Mouse (Mus musculus): Measurements from ENCODE around the gene Foxo1. TPM values are rescaled to one million over a fixed set of nuclear protein-coding genes. Genes with fewer than 3 reads are reported as not detected.

Gene Foxo1
- polyA plus RNA-seq, 1 experiment from 2014 or later, result 7.8 TPM

GRCm38 (mm10) chr3:52293946-52294345 is 25.8 kb downstream of the Foxo1 start:
- 63% methylated on average over 5 of the region's 5 CpGs for WGBS
- H3K9ac ChIP-seq (ENCODE audit: low read depth, low read length), result no peak overlapping the region

DNA sequence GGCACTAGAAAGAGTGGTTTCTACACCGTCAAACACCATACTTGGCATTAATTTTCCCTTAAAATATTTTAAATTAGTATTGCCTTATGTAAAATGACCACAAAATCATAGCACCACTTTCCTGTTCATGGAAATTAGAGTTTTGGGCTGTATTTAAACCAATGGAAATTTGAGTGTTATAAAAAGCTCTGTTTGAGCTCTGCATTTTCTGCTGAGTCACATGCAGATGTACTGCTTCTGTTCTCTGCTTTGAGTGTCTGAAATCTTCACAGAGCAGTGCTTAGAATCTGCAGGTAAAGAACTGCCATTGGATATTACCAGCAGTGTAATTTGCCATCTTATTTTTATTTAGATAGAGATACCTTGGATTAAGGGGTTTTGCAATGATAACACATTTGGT is 27.6 kb downstream of the Foxo1 start:
- no peak overlapping the region for H3K4me2 ChIP-seq (replicated peaks; ENCODE audit: low read depth, low read length)
- H3K4me3 ChIP-seq (ENCODE audit: low read length), result no peak overlapping the region
- no peak overlapping the region for H3K9ac ChIP-seq (ENCODE audit: low read depth, low read length)
- no peaks in the 10 kb centered on the region for H3K36me3 ChIP-seq (ENCODE audit: control insufficient read depth, insufficient read depth, low read length)
- peaks cover 27% of the 10 kb centered on the region for H3K4me1 ChIP-seq (ENCODE audit: control insufficient read depth, insufficient read depth, low read length)
- 86% methylated on average over 1 of the region's 1 CpGs for WGBS
- no peaks in the 10 kb centered on the region for H3K27me3 ChIP-seq (ENCODE audit: control insufficient read depth, insufficient read depth, low read length)
- no peak for ATAC-seq (ENCODE audit: low FRiP score, low TSS enrichment)
- H3K27ac ChIP-seq (ENCODE audit: low read depth, low read length), result no peak overlapping the region
- H3K9me3 ChIP-seq (ENCODE audit: control insufficient read depth, low read length), result no peaks in the 10 kb centered on the region

More at GRCm38 (mm10) chr3:52293946-52294345, 25.8 kb downstream of the Foxo1 start:
- Histone ChIP-seq H3K9me3 (ENCODE audit: control insufficient read depth, low read length) (no peaks in the 10 kb centered on the region), H3K27ac (ENCODE audit: low read depth, low read length) (no peak overlapping the region), H3K36me3 (ENCODE audit: control insufficient read depth, insufficient read depth, low read length) (no peaks in the 10 kb centered on the region), H3K27me3 (ENCODE audit: control insufficient read depth, insufficient read depth, low read length) (no peaks in the 10 kb centered on the region), H3K4me3 (ENCODE audit: low read length) (no peak overlapping the region), H3K4me2 (replicated peaks; ENCODE audit: low read depth, low read length) (no peak overlapping the region), H3K4me1 (ENCODE audit: control insufficient read depth, insufficient read depth, low read length) (peaks cover 21% of the 10 kb centered on the region)
- no peak for ATAC-seq (ENCODE audit: low FRiP score, low TSS enrichment)

GRCm38 (mm10) chr3:52296224-52296760 is 28.2 kb downstream of the Foxo1 start:
- Histone ChIP-seq H3K4me1 (ENCODE audit: control insufficient read depth, insufficient read depth, low read length) (peaks cover 27% of the 10 kb centered on the region), H3K36me3 (ENCODE audit: control insufficient read depth, insufficient read depth, low read length) (no peaks in the 10 kb centered on the region)
- 68% methylated on average over 7 of the region's 7 CpGs for whole genome bisulfite sequencing

DNA sequence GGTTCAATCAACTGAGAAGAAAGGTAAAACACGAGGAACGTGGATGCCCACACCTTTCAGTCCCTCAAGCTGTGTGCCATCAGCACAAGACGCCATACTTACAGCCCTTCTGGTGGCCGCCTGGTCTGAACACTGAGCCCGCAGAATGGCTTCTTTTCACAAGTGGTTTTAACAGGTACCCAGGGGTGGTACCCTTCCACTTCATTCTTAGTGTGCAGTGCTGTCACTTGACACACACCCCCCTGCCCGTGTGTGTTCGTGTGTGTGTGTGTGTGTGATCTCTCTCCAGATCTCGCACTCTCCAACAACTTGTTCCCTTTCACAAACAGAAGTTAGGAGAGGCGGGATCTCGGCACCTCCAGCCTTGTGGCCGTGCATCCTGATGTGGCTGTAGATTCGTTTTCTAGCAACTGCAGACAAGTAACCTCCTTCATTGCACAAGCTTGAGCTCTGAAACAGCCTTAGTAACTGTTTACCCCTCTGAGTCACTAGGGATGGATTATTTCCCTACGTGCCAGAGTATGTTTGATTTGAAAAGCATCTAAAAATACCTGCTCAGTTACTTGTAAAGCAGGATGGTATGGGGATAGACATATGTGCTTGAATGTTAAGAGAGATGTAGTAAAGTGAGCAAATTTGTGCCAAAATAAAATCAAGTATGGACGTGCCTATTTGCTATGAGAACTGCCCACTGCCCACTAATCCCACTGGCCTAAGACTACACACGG is 29.3 kb downstream of the Foxo1 start:
- WGBS, result 73% methylated on average over 15 of the region's 15 CpGs
- Histone ChIP-seq H3K9ac (ENCODE audit: low read depth, low read length) (no peak overlapping the region), H3K36me3 (ENCODE audit: control insufficient read depth, insufficient read depth, low read length) (no peaks in the 10 kb centered on the region), H3K4me1 (ENCODE audit: control insufficient read depth, insufficient read depth, low read length) (peaks cover 26% of the 10 kb centered on the region), H3K9me3 (ENCODE audit: control insufficient read depth, low read length) (no peaks in the 10 kb centered on the region), H3K4me3 (ENCODE audit: low read length) (no peak overlapping the region), H3K4me2 (replicated peaks; ENCODE audit: low read depth, low read length) (no peak overlapping the region), H3K27me3 (ENCODE audit: control insufficient read depth, insufficient read depth, low read length) (no peaks in the 10 kb centered on the region), H3K27ac (ENCODE audit: low read depth, low read length) (no peak overlapping the region)
- no peak for ATAC-seq (ENCODE audit: low FRiP score, low TSS enrichment)

More at GRCm38 (mm10) chr3:52296224-52296760, 28.2 kb downstream of the Foxo1 start:
- H3K4me2 ChIP-seq (replicated peaks; ENCODE audit: low read depth, low read length), result no peak overlapping the region
- no peak overlapping the region for H3K27ac ChIP-seq (ENCODE audit: low read depth, low read length)
- no peaks in the 10 kb centered on the region for H3K9me3 ChIP-seq (ENCODE audit: control insufficient read depth, low read length)
- no peak overlapping the region for H3K9ac ChIP-seq (ENCODE audit: low read depth, low read length)
- ATAC-seq (ENCODE audit: low FRiP score, low TSS enrichment), result no peak
- H3K27me3 ChIP-seq (ENCODE audit: control insufficient read depth, insufficient read depth, low read length), result no peaks in the 10 kb centered on the region
- no peak overlapping the region for H3K4me3 ChIP-seq (ENCODE audit: low read length)

DNA sequence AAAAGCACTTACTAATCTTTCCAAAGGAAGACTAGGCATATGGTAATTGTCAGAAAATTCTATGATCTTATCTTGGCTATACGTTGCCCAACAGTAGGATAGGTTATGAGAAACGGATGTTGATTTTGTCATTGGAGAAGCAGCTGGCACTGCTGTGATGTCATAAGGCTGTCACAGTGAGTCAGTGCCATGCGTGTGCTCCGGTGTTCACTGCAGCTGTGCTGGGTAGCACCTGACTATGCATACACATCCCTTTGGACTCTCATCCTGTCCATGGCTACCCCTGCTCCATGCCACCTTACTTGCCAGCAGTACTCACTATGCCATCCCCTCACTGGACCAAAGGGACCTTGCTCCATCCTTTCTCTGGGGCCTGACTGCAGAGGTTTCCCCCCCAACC is 30.5 kb downstream of the Foxo1 start:
- Histone ChIP-seq H3K4me1 (ENCODE audit: control insufficient read depth, insufficient read depth, low read length) (peaks cover 13% of the 10 kb centered on the region), H3K36me3 (ENCODE audit: control insufficient read depth, insufficient read depth, low read length) (no peaks in the 10 kb centered on the region), H3K9me3 (ENCODE audit: control insufficient read depth, low read length) (no peaks in the 10 kb centered on the region), H3K4me2 (replicated peaks; ENCODE audit: low read depth, low read length) (no peak overlapping the region), H3K27ac (ENCODE audit: low read depth, low read length) (no peak overlapping the region), H3K27me3 (ENCODE audit: control insufficient read depth, insufficient read depth, low read length) (no peaks in the 10 kb centered on the region), H3K4me3 (ENCODE audit: low read length) (no peak overlapping the region), H3K9ac (ENCODE audit: low read depth, low read length) (no peak overlapping the region)
- no peak for ATAC-seq (ENCODE audit: low FRiP score, low TSS enrichment)
- 62% methylated on average over 4 of the region's 4 CpGs for WGBS

DNA sequence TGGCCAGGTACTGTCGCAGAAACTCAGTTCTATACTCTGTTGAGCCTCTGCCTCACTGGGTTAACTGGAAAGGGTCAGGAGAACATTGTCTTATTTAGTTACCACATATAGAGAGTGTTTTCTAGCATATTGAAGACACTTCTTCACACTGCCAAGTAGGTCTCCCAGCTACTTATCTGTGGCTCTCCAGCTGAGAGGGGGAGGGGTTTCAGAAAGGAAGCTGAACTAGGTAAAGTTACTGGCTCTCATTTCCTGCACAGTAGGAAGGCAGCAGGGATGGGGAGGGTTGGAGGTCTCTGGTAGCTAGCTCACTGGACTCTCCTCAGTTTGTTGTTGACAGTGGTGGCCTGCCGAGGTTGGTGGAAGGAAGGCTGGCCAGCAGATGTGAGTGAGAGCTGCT is 31.2 kb downstream of the Foxo1 start:
- H3K27ac ChIP-seq (ENCODE audit: low read depth, low read length), result no peak overlapping the region
- H3K36me3 ChIP-seq (ENCODE audit: control insufficient read depth, insufficient read depth, low read length), result no peaks in the 10 kb centered on the region
- no peaks in the 10 kb centered on the region for H3K27me3 ChIP-seq (ENCODE audit: control insufficient read depth, insufficient read depth, low read length)
- 53% methylated on average over 2 of the region's 2 CpGs for WGBS
- no peak overlapping the region for H3K4me2 ChIP-seq (replicated peaks; ENCODE audit: low read depth, low read length)
- no peak overlapping the region for H3K9ac ChIP-seq (ENCODE audit: low read depth, low read length)
- peaks cover 9% of the 10 kb centered on the region; the same call in 1 of the 2 replicates for H3K4me1 ChIP-seq (ENCODE audit: control insufficient read depth, insufficient read depth, low read length)
- H3K9me3 ChIP-seq (ENCODE audit: control insufficient read depth, low read length), result no peaks in the 10 kb centered on the region
- H3K4me3 ChIP-seq (ENCODE audit: low read length), result no peak overlapping the region
- ATAC-seq (ENCODE audit: low FRiP score, low TSS enrichment), result no peak

GRCm38 (mm10) chr3:52300517-52300916 is 32.4 kb downstream of the Foxo1 start:
- Histone ChIP-seq H3K36me3 (ENCODE audit: control insufficient read depth, insufficient read depth, low read length) (no peaks in the 10 kb centered on the region), H3K4me2 (replicated peaks; ENCODE audit: low read depth, low read length) (no peak overlapping the region), H3K9ac (ENCODE audit: low read depth, low read length) (no peak overlapping the region), H3K9me3 (ENCODE audit: control insufficient read depth, low read length) (no peaks in the 10 kb centered on the region), H3K4me3 (ENCODE audit: low read length) (no peak overlapping the region), H3K4me1 (ENCODE audit: control insufficient read depth, insufficient read depth, low read length) (peaks cover 9% of the 10 kb centered on the region; the same call in 1 of the 2 replicates), H3K27ac (ENCODE audit: low read depth, low read length) (no peak overlapping the region), H3K27me3 (ENCODE audit: control insufficient read depth, insufficient read depth, low read length) (no peaks in the 10 kb centered on the region)
- WGBS, result 80% methylated on average over 6 of the region's 6 CpGs
- no peak for ATAC-seq (ENCODE audit: low FRiP score, low TSS enrichment)

- 84% methylated on average over 5 of the region's 5 CpGs for WGBS
- Histone ChIP-seq H3K4me1 (ENCODE audit: control insufficient read depth, insufficient read depth, low read length) (peaks cover 9% of the 10 kb centered on the region; the same call in 1 of the 2 replicates), H3K4me3 (ENCODE audit: low read length) (no peak overlapping the region), H3K4me2 (replicated peaks; ENCODE audit: low read depth, low read length) (no peak overlapping the region), H3K27me3 (ENCODE audit: control insufficient read depth, insufficient read depth, low read length) (no peaks in the 10 kb centered on the region), H3K9ac (ENCODE audit: low read depth, low read length) (no peak overlapping the region), H3K9me3 (ENCODE audit: control insufficient read depth, low read length) (no peaks in the 10 kb centered on the region), H3K27ac (ENCODE audit: low read depth, low read length) (no peak overlapping the region), H3K36me3 (ENCODE audit: control insufficient read depth, insufficient read depth, low read length) (no peaks in the 10 kb centered on the region)
- ATAC-seq (ENCODE audit: low FRiP score, low TSS enrichment), result no peak
Observed at GRCm38 (mm10) chr3:52303301-52303700, 35.2 kb downstream of the Foxo1 start.

GRCm38 (mm10) chr3:52308586-52309321 is 40.6 kb downstream of the Foxo1 start:
- Histone ChIP-seq H3K36me3 (ENCODE audit: control insufficient read depth, insufficient read depth, low read length) (no peaks in the 10 kb centered on the region), H3K27me3 (ENCODE audit: control insufficient read depth, insufficient read depth, low read length) (no peaks in the 10 kb centered on the region), H3K4me2 (replicated peaks; ENCODE audit: low read depth, low read length) (no peak overlapping the region), H3K4me3 (ENCODE audit: low read length) (no peak overlapping the region), H3K9ac (ENCODE audit: low read depth, low read length) (no peak overlapping the region), H3K4me1 (ENCODE audit: control insufficient read depth, insufficient read depth, low read length) (no peaks in the 10 kb centered on the region), H3K9me3 (ENCODE audit: control insufficient read depth, low read length) (no peaks in the 10 kb centered on the region), H3K27ac (ENCODE audit: low read depth, low read length) (no peak overlapping the region)
- 45% methylated on average over 5 of the region's 5 CpGs for WGBS
- ATAC-seq (ENCODE audit: low FRiP score, low TSS enrichment), result no peak

Data from kidney, embryonic 14.5 days (tissue).